Mouse (Mus musculus): ENCODE results near the gene AI182371. TPM values are rescaled to one million over a fixed set of nuclear protein-coding genes. Genes with fewer than 3 reads are reported as not detected.

Gene AI182371
- total RNA-seq, 2 experiments from 2014 or later, result 0.38 TPM; not detected in 1

GRCm38 (mm10) chr2:35069124-35069523 lies 32.2 kb downstream of the AI182371 start:
- DNase-seq, result no peak

DNA sequence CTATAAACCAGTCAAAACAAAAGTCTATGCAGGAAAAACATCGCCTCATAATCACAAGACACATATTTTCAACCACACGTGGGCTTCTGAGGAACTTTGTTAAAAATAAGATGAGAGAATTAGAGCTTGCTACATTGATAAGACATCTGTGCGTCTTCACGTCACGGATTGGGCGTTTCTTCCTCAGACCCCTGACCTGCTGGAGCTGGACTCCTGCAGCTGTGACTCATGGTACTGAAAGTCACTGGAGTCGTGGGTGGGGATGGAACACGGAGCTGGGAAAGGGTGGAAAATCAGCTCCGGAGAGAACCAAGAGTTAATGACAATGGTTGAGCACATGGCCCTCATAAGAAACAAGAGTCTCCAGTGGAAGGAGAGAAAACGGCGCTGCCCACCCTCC lies 34.2 kb downstream of the AI182371 start:
- DNase-seq, result no peak

DNA sequence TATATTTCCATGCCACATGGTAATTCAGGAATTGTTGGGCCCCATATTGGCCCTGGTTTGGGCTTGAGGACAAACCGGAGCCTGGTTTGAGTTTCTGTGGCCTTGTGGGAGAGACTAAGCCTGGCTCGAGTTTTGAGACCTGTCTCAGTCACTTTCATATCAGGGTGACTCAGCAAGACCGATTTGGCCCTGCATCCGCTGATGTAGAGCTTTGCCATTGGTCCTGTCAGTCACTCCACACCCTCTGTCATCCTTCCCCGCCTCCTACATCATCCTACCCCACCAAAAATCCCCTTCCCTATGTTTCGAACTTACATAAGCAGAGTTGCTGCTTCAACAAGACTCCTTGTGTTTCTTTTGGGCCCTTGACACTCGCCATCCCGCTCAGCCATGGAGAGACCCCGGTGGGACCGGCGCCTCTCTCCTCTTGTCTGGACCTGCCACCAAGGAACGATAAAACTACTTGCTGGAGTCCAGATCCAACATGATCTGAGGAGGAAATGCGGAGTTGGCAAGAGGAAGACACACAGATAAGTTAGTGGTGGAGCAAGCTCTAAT lies 34.7 kb downstream of the AI182371 start:
- no peak for DNase-seq

- DNase-seq, result no peak
Measured at GRCm38 (mm10) chr2:35063333-35064030, 37.9 kb downstream of the AI182371 start.

DNA sequence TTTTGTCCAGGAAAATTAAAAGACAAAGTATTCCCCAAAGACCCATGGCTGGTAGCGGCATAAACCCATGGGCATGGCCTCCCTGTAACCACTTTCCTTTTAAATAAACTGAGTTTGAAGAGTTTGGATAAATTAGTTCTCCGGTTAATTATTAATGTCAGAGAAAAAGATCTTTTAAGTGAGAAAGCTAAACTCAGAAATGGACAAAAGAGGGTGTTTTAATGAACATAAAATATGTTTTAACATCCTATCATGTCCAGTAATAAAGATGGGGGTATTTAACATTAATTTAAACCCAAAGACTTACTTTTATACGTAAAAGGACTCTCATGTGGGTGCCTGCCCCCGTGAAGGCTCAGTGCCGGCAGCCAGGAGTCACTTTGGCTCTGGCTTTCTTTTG lies 40.0 kb downstream of the AI182371 start, which contains the start of gene Hc:
Gene Hc (minus strand): TSS at position 101 of the 400 bp plus-strand sequence.
- no peak for DNase-seq

DNA sequence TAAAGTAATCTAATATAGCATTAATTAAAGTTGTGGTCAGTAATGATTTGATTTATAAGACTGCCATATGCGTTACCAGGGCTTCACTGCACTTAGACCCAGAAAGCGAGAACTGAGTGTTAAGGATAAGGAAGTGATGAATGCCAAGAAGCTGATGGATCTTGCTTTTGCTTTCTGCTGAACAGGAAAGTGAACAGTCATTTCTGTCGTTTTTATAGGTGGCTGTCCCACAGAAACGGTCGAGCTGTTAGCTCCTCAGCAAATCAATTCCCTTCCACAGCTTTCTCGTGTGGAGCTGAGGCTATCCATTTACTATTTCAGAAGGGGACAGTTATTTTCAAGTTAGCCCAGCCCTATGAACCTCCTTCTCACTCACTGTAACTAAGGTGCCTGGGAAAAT lies 40.4 kb downstream of the AI182371 start:
- DNase-seq, result no peak

DNA sequence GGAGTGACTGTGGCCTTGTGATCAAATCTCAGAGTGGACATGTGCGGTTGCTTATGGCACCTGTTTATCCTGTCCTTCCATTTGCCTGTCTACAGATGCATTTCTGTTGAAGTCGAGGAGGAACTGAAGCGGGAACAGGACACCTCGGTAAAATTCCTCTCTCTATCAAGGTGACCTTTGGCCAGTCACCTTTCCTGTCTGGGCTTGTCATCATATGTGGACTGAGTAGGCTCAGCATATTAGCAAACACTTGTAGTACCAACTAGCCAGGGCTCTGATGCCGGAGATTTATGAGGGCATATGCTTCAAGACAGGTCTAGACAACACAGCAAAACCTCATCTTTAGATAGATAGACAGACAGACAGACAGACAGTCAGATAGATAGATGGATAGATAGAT lies 41.1 kb downstream of the AI182371 start:
- DNase-seq, result no peak

DNA sequence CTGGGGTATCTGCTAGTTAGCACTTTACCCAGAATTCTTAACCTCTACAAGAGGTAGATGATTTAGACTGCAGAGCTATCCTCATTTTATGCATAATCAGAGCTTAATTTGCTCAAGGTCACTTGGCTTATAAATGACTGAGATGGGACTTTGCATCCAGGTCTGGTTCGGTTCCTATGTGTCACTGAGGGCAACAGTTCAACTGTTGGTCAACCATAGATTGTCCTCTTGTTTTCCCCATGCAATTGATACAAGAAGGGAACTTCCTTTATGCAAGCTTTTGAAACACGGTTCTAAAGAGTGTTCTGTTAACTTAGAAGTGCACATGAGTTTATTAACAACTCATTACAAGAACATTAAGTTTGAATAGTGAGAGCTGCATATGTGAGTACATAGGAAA lies 43.0 kb downstream of the AI182371 start:
- DNase-seq, result no peak

GRCm38 (mm10) chr2:35057243-35057642 lies 44.1 kb downstream of the AI182371 start:
- no peak for DNase-seq

DNA sequence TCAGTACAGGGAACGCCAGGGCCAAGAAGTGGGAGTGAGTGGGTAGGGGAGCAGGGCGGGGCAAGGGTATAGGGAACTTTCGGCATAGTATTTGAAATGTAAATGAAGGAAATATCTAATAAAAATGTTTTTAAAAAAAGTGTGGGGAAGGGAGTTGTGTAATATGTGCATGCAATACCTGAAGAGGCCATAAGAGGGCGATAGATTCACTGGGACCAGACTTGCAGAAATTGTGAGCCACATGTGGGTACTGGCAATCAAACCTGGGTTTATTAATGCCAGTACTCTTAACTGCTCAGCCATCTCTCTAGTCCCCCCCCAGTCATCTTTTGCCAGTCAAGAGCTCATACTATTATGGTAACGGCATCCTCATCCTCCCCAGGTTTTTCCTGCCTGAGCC lies 52.5 kb downstream of the AI182371 start:
- DNase-seq, result peak; percentile 8

GRCm38 (mm10) chr2:35044956-35045355 lies 56.4 kb downstream of the AI182371 start:
- no peak for DNase-seq

- DNase-seq, result no peak
Measured at GRCm38 (mm10) chr2:35038580-35039375, 62.6 kb downstream of the AI182371 start.

Other genes starting within 250 kb of the AI182371 start
- gene Cutal, start 227.1 kb downstream of the AI182371 start, total RNA-seq (2021), result under 1 TPM in 1 of 2 experiments, not detected in 1; 0.45 TPM
- 10 to 100 TPM; 15.4 to 22.4 TPM for gene Psmd5, start 226.6 kb downstream of the AI182371 start, total RNA-seq (2021)
- 1 to 10 TPM; 3.9 to 4.7 TPM for gene Phf19, start 187.5 kb downstream of the AI182371 start, total RNA-seq (2021)
- 1 to 10 TPM in 1 of 2 experiments, under 1 TPM in 1; 0.85 to 2.6 TPM for gene Traf1, start 139.8 kb downstream of the AI182371 start, total RNA-seq (2021)
- under 1 TPM in 1 of 2 experiments, not detected in 1; 0.18 TPM for gene Hc, start 40.1 kb downstream of the AI182371 start, total RNA-seq (2021)
- gene Cntrl, start 7.9 kb upstream of the AI182371 start, total RNA-seq (2021), result 1 to 10 TPM; 7.7 to 9.8 TPM
- gene Rab14, start 99.6 kb upstream of the AI182371 start, total RNA-seq (2021), result 100 to 1,000 TPM in 1 of 2 experiments, 10 to 100 TPM in 1; 86.9 to 104 TPM
- 100 to 1,000 TPM; 209 to 218 TPM for gene Gsn, start 154.8 kb upstream of the AI182371 start, total RNA-seq (2021)
- 10 to 100 TPM; 24.3 to 30.7 TPM for gene Stom, start 235.4 kb upstream of the AI182371 start, total RNA-seq (2021)